Mouse (Mus musculus) heart, adult 2 months (tissue): ENCODE results near the gene Metap1d. TPM values are rescaled to one million over a fixed set of nuclear protein-coding genes. Genes with fewer than 3 reads are reported as not detected.

Source experiments
- DNase-seq, 2 experiments: peaks; one replicate each; pipeline ENCODE4 v3.0.0; 2021
- H3K27ac ChIP-seq: fragments of 200-600 bp; 2 replicates; pipeline ENCODE4 v1.8.1; 2022
- H3K27me3 ChIP-seq: fragments of 200-500 bp; 2 replicates; pipeline ENCODE4 v1.6.1; 2012; ENCODE audit warnings: mild to moderate bottlenecking, low read length, inconsistent platforms, mixed read lengths; ENCODE audit not compliant: control insufficient read depth, insufficient read depth
- H3K36me3 ChIP-seq: fragments of 200-500 bp; 2 replicates; pipeline ENCODE4 v1.6.1; 2012; ENCODE audit warnings: low read length, inconsistent platforms; ENCODE audit not compliant: control insufficient read depth, insufficient read depth
- H3K4me1 ChIP-seq: fragments of 200-500 bp; 2 replicates; pipeline ENCODE4 v1.6.1; 2011; ENCODE audit warnings: low read length; ENCODE audit not compliant: control insufficient read depth, insufficient read depth
- H3K4me3 ChIP-seq: fragments of 200-600 bp; 2 replicates; pipeline ENCODE4 v1.8.1; 2022
- H3K79me2 ChIP-seq: fragments of 200-500 bp; replicated peaks from 2 replicates; pipeline ENCODE4 v1.6.1; 2012; ENCODE audit warnings: mild to moderate bottlenecking, inconsistent platforms, low read length, moderate library complexity, mixed read lengths; ENCODE audit not compliant: control insufficient read depth, insufficient read depth
- H3K9ac ChIP-seq: fragments of 200-500 bp; 2 replicates; pipeline ENCODE4 v1.6.1; 2012; ENCODE audit warnings: low read depth, mild to moderate bottlenecking, control low read depth, inconsistent platforms, low read length, mixed read lengths
- CTCF ChIP-seq: fragments of 200-600 bp; IDR thresholded peaks from 2 replicates; pipeline ENCODE4 v1.8.1; 2022; ENCODE audit warnings: antibody characterized with exemption, mild to moderate bottlenecking, moderate library complexity
- EP300 ChIP-seq: fragments of 200-500 bp; IDR thresholded peaks from 2 replicates; pipeline ENCODE4 v1.6.1; 2011; ENCODE audit warnings: low read depth, low read length, control low read depth; ENCODE audit not compliant: insufficient read depth
- POLR2A ChIP-seq: fragments of 200-500 bp; IDR thresholded peaks from 2 replicates; pipeline ENCODE4 v1.6.1; 2011; ENCODE audit warnings: mild to moderate bottlenecking, low read depth, low read length, control low read depth; ENCODE audit not compliant: insufficient read depth
- WGBS: fragments of 180-500 bp; shearing (Covaris S2); methylation state at CpG from one replicate; pipeline ENCODE4 v1.1.7; 2018; 5-methylcytosine and 5-hydroxymethylcytosine counted together
- intact Hi-C: fragments of 180-260 bp; cut with DNase I; formaldehyde crosslinking; loops from one replicate; pipeline ENCODE4 v1.15.1; 2025
- polyA plus RNA-seq: library from polyadenylated mRNA; depleted of rRNA; stranded (reverse); fragments of >200 nt; gene quantifications from 2 replicates; pipeline ENCODE4 v1.2.3, GENCODE M21; 2012
- total RNA-seq, 2 experiments: library from RNA; stranded (reverse); gene quantifications; 2 replicates each; pipeline ENCODE4 v1.2.3; 2021

Metap1d gene
- total and polyA plus RNA-seq, 3 experiments = 34.8 to 38.0 (median 35.2) TPM

DNA sequence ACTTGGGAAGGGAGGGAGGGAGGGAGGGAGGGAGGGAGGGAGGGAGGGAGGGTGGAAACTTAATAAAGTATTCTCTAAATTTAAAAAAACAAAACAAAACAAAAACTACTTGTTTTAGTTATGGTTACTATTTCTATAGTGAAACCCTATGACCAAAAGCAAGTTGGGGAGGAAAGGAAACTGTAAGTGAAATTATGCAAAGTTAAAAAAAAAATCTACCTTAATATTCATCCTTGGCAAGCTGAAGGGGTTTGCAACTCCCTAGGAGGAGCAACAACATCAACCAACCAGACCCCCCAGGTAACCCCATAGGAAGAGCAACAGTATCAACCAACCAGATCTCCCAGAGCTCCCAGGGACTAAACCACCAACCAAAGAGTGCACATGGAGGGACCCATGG, 38.2 kb downstream of the Metap1d start:
- Histone ChIP-seq H3K79me2 (no peaks in the 10 kb centered on the region; the same call in 1 of the 2 replicates), H3K36me3 (no peaks in the 10 kb centered on the region), H3K9ac (no peak overlapping the region), H3K27ac (no peak overlapping the region), H3K4me3 (no peak overlapping the region), H3K27me3 (no peaks in the 10 kb centered on the region), H3K4me1 (no peaks in the 10 kb centered on the region)
- DNase-seq = no peak
- TF ChIP-seq POLR2A (no peak), CTCF (no peak), EP300 (no peak)
- intact Hi-C loops = no loop called here

DNA sequence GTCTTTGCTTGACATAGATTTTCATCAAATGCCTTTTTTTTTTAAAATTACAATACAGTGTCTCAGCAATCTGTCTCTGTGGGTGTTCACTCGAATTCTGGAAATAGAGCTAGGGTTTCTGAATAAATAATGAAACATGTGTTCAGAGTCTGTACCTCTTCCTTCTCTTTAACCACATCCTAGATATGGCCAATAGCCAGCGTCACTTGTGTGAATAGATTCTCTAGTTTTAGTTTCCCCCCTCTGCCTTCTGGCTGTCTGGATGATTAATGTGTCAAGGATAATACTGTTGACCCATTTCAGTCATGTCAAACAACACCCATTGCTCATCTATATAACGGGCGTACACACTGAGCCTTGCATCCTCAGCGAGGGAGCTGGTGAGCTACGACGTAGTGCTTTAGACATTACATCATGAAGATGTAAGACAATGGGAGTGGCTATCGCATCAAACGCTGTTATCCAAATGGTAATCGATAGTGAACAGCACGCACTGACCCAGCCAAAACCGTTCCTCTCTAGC, 40.1 kb downstream of the Metap1d start:
- Histone ChIP-seq H3K27ac (no peak overlapping the region), H3K27me3 (no peaks in the 10 kb centered on the region), H3K4me3 (no peak overlapping the region), H3K79me2 (no peaks in the 10 kb centered on the region; the same call in 1 of the 2 replicates), H3K9ac (no peak overlapping the region), H3K36me3 (no peaks in the 10 kb centered on the region), H3K4me1 (no peaks in the 10 kb centered on the region)
- DNase-seq = no peak
- intact Hi-C loops = no loop called here
- WGBS = 80% methylated on average over 12 of the region's 12 CpGs
- TF ChIP-seq POLR2A (no peak), CTCF (no peak), EP300 (no peak)

DNA sequence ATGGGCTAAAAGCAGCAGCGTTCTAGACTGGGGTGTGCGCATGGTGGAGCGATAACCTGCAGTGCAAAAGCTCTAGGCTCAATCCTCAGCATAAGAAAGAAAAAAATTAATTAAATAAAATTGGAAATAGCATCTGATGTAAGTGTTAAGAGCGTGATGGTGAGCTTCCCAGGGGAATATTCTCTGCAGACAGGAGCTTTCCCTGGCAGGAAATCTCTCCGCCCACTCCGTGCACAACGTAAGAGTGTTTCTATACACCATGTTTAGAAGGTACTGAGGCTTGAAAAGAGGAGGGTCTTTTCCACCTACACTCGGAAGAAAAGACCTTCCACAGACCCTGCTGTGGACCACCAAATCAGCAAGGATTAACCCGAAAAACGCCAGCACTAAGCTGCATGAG, 41.4 kb downstream of the Metap1d start:
- Histone ChIP-seq H3K27me3 (no peaks in the 10 kb centered on the region), H3K36me3 (no peaks in the 10 kb centered on the region), H3K9ac (no peak overlapping the region), H3K79me2 (no peaks in the 10 kb centered on the region; the same call in 1 of the 2 replicates), H3K27ac (no peak overlapping the region), H3K4me3 (no peak overlapping the region), H3K4me1 (no peaks in the 10 kb centered on the region)
- no peak for TF ChIP-seq POLR2A
- intact Hi-C loops = no loop called here
- 65% methylated on average over 10 of the region's 10 CpGs for WGBS
- no peak for DNase-seq

DNA sequence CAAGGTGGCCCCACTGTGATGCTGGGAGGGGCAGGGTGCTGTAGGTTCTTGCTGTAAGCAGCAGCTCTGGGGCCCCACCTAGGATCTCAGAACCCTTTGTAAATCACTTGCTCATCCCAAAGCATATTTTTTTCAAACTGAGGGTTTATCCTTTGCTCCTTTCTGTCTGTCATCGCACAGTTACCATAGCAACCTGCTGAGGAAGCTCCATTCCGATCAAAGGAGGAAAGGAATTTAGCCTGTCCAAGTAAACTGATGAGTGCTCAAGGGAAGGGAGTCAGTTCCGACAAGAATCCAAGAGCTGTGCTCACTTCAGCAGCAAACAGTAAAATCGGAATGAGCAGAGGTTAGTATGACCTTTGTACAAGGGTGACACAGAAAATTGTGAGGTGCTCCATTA, 41.9 kb downstream of the Metap1d start:
- no peak for TF ChIP-seq EP300
- no peak for TF ChIP-seq CTCF
- TF ChIP-seq POLR2A = no peak
- Histone ChIP-seq H3K4me3 (no peak overlapping the region), H3K4me1 (no peaks in the 10 kb centered on the region), H3K9ac (no peak overlapping the region), H3K27me3 (no peaks in the 10 kb centered on the region), H3K79me2 (no peaks in the 10 kb centered on the region; the same call in 1 of the 2 replicates), H3K27ac (no peak overlapping the region), H3K36me3 (no peaks in the 10 kb centered on the region)
- intact Hi-C loops = no loop called here
- no peak for DNase-seq
- 64% methylated on average over 4 of the region's 4 CpGs for WGBS

- intact Hi-C loops = no loop called here
- H3K79me2 ChIP-seq = no peaks in the 10 kb centered on the region; the same call in 1 of the 2 replicates
- no peaks in the 10 kb centered on the region for H3K36me3 ChIP-seq
- no peak overlapping the region for H3K27ac ChIP-seq
- H3K4me3 ChIP-seq = no peak overlapping the region
- WGBS = 60% methylated on average over 5 of the region's 5 CpGs
- H3K9ac ChIP-seq = no peak overlapping the region
- H3K27me3 ChIP-seq = no peaks in the 10 kb centered on the region
- no peak for TF ChIP-seq EP300
- no peak for TF ChIP-seq CTCF
- TF ChIP-seq POLR2A = no peak
- no peaks in the 10 kb centered on the region for H3K4me1 ChIP-seq
- no peak for DNase-seq
Observed at GRCm38 (mm10) chr2:71497175-71497574, 44.1 kb downstream of the Metap1d start.

DNA sequence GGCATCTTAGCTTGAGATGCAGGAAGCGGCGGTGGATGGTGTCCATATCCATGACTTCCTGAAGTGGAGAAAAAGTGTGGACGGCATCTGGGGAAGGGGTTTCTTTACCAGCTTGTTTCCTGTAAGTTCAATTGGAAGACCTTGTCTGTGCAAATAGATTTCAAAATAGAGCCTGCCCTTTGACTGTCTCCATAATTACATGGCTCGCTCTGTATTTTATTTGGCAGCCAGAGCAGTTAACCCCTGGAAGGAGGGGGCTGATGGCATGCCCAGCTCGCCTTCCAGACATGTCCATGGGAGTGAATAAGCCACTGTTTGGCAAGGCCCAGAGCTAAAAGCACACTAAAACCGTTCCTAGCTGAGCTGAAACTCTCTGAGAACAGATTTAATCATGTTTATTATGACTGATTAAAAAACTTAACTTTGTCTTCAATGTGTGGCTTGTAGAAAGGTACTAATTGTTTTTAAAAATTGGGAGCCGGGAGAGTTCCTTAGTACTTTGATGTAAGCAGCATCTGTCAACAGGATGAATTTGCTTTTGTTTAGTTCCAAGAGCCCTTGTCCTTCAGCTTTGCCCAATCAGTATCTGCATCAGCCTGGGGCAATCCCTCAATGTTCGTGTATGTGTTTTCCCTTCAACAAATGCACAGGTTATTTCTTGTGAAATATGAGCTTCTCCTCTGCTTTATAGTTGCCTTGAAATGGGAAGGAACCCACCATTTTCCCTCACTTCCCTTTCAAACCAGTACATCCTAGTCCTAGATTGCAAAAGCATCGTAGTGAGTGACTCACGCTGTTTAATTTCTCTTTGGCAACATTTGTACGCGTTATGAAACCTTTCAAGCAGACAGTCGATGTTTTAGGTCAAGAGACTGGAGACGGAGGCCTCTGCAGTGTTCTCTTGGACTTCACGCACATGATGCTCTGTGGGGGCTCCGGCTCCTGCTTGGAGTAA, 46.5 kb downstream of the Metap1d start:
- Histone ChIP-seq H3K27me3 (no peaks in the 10 kb centered on the region), H3K79me2 (peaks cover 2% of the 10 kb centered on the region; the same call in 1 of the 2 replicates), H3K4me1 (no peaks in the 10 kb centered on the region), H3K36me3 (no peaks in the 10 kb centered on the region), H3K9ac (no peak overlapping the region), H3K27ac (no peak overlapping the region), H3K4me3 (no peak overlapping the region)
- TF ChIP-seq EP300 (no peak), POLR2A (no peak), CTCF (no peak)
- no peak for DNase-seq
- intact Hi-C loops = no loop called here
- 74% methylated on average over 16 of the region's 16 CpGs for WGBS
